Mouse (Mus musculus) kidney, embryonic 14.5 days (tissue): ENCODE measurements at regions not wholly inside any gene's neighbourhood (a gene's known extent, or its start where the extent isn't known, plus 50 kb on each side); places are given as distances from the start of the nearest gene placed in this dataset.

ENCODE experiments used
- ATAC-seq: fragments of 200-750 bp; cut with Nextera tagmentation; 2 replicates; pipeline ENCODE4 v1.8.0; 2017; ENCODE audit warnings: moderate number of reproducible peaks, mild to moderate bottlenecking, moderate TSS enrichment, moderate library complexity; ENCODE audit not compliant: low FRiP score, low TSS enrichment
- H3K27ac ChIP-seq: fragments of 300-500 bp; sonication (generic); 2 replicates; pipeline ENCODE4 v1.5.1; 2014; ENCODE audit warnings: low read depth, mild to moderate bottlenecking, low read length, moderate library complexity, mixed read lengths
- H3K27me3 ChIP-seq: fragments of 300-500 bp; sonication (generic); 2 replicates; pipeline ENCODE4 v1.6.1; 2014; ENCODE audit warnings: mild to moderate bottlenecking, low read length; ENCODE audit not compliant: control insufficient read depth, insufficient read depth
- H3K36me3 ChIP-seq: fragments of 300-500 bp; sonication (generic); 2 replicates; pipeline ENCODE4 v1.6.1; 2014; ENCODE audit warnings: low read length, mixed read lengths; ENCODE audit not compliant: control insufficient read depth, insufficient read depth
- H3K4me1 ChIP-seq: fragments of 300-500 bp; sonication (generic); 2 replicates; pipeline ENCODE4 v1.6.1; 2014; ENCODE audit warnings: low read length, mixed read lengths; ENCODE audit not compliant: control insufficient read depth, insufficient read depth
- H3K4me2 ChIP-seq: fragments of 300-500 bp; sonication (generic); replicated peaks from 2 replicates; pipeline ENCODE4 v1.6.1; 2014; ENCODE audit warnings: low read depth, mild to moderate bottlenecking, low read length
- H3K4me3 ChIP-seq: fragments of 300-500 bp; sonication (generic); 2 replicates; pipeline ENCODE4 v1.5.1; 2014; ENCODE audit warnings: mild to moderate bottlenecking, low read length
- H3K9ac ChIP-seq: fragments of 300-500 bp; sonication (generic); 2 replicates; pipeline ENCODE4 v1.6.1; 2014; ENCODE audit warnings: low read depth, mild to moderate bottlenecking, low read length, moderate library complexity
- H3K9me3 ChIP-seq: fragments of 300-500 bp; sonication (generic); 2 replicates; pipeline ENCODE4 v1.6.1; 2016; ENCODE audit warnings: low read length; ENCODE audit not compliant: control insufficient read depth
- WGBS: fragments of 180-500 bp; shearing (Covaris S2); extraction: QIAGEN DNeasy Blood & Tissue Kit; methylation state at CpG from one replicate; pipeline ENCODE4 v1.1.7; 2014; 5-methylcytosine and 5-hydroxymethylcytosine counted together

DNA sequence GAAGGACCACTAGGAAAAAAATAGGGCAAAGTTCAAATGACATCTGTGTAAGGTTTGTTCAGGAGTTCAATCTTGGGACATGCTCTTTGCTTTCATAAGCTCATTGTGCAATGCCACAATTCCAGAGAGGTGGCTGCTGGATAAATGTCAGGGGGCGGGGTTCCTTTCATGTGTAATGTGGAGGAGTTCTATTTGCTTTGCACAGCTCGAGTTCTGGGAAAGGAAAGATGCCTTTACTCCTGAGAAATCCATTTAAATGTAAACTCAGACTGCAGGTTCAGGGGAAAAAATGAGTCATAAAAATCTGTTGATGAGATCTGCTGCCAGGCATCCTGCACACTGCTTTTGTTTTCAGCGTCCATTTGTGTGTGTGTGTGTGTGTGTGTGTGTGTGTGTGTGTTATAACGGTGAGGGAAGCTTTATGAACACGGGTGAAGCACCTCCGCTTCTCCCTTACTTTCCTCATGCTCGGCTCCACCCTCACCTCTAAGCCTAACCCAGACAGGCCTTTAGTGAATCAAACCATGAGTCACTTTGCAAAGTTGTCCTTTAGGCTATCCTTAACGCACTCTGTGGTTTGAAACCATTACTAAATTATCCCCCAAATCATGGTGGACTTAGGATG, 99.9 kb upstream of the Acsl4 start:
- H3K4me3 ChIP-seq: no peak overlapping the region
- no peaks in the 10 kb centered on the region for H3K36me3 ChIP-seq
- H3K27me3 ChIP-seq: peaks cover 4% of the 10 kb centered on the region; the same call in 1 of the 2 replicates
- WGBS: 61% methylated on average over 8 of the region's 8 CpGs
- H3K4me1 ChIP-seq: no peaks in the 10 kb centered on the region
- H3K9me3 ChIP-seq: no peaks in the 10 kb centered on the region
- no peak overlapping the region for H3K27ac ChIP-seq
- H3K9ac ChIP-seq: no peak overlapping the region
- H3K4me2 ChIP-seq: no peak overlapping the region
- no peak for ATAC-seq

DNA sequence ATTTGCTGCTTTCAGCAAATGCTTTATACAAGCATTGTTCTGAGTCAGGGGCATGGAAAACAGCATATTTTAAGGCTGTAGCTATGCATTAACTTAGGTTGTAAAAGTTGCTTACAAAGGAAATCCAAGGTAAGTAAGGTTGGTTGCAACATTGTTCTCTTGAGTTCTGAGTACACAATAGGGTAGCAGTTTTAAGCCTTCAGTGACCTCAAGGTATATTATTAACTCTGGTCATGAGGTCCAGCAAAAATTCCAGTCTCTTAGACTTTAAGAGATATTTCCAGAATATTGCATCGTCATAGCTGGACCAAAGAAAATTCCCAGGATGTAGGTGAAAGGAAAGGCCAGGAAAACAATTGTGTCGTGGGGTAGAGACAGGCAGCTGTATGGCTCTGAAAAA, 110.8 kb upstream of the Acsl4 start:
- Histone ChIP-seq H3K4me1 (no peaks in the 10 kb centered on the region), H3K4me2 (no peak overlapping the region), H3K27me3 (no peaks in the 10 kb centered on the region), H3K9ac (no peak overlapping the region), H3K27ac (no peak overlapping the region), H3K36me3 (no peaks in the 10 kb centered on the region), H3K9me3 (no peaks in the 10 kb centered on the region), H3K4me3 (no peak overlapping the region)
- 68% methylated on average over 2 of the region's 2 CpGs for WGBS
- ATAC-seq: no peak

DNA sequence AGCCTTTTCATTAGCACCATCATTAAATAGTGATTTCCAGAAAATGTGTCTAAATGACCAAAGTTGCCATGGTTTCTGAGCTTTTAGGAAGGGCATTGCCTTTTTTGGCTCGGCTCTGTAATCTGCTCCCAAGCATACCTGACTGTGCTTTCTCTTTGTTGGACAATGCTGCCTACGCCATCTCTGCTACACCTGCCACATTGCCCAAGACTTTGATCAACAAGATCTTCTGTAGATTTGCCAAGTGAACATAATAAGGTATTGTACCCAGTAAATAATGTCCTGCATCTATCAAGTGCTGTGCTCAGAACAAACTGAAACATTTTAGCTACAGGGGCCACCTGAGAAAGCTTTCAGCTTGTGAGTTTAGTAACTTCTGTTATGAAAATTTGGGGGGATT, 114.6 kb upstream of the Acsl4 start:
- no peak overlapping the region for H3K27ac ChIP-seq
- H3K4me2 ChIP-seq: no peak overlapping the region
- no peak overlapping the region for H3K9ac ChIP-seq
- H3K27me3 ChIP-seq: no peaks in the 10 kb centered on the region
- ATAC-seq: no peak
- H3K4me3 ChIP-seq: no peak overlapping the region
- no peaks in the 10 kb centered on the region for H3K9me3 ChIP-seq
- 71% methylated on average over 2 of the region's 2 CpGs for WGBS
- H3K4me1 ChIP-seq: no peaks in the 10 kb centered on the region
- no peaks in the 10 kb centered on the region for H3K36me3 ChIP-seq

DNA sequence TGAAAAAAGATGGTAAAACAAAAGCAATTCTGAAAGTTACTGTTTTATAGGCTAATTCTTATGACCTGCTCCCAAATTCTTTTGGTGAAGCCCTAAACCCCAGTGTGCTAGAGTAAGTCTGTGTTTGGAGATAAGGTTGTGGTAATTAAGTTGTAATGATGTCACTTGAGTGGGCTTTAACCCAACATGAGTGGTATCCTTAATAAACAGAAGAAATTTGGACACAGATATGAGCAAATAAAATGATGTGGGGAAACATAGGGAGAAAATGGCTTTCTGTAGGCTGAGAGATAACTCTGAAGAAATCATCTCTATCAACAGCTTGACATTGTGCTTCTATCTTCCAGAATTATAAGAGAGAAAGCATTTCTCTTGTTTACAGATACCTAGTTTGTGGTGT, 117.1 kb upstream of the Acsl4 start:
- Histone ChIP-seq H3K36me3 (no peaks in the 10 kb centered on the region), H3K9me3 (no peaks in the 10 kb centered on the region), H3K4me3 (no peak overlapping the region), H3K9ac (no peak overlapping the region), H3K4me1 (no peaks in the 10 kb centered on the region), H3K27ac (no peak overlapping the region), H3K4me2 (no peak overlapping the region), H3K27me3 (no peaks in the 10 kb centered on the region)
- no peak for ATAC-seq

DNA sequence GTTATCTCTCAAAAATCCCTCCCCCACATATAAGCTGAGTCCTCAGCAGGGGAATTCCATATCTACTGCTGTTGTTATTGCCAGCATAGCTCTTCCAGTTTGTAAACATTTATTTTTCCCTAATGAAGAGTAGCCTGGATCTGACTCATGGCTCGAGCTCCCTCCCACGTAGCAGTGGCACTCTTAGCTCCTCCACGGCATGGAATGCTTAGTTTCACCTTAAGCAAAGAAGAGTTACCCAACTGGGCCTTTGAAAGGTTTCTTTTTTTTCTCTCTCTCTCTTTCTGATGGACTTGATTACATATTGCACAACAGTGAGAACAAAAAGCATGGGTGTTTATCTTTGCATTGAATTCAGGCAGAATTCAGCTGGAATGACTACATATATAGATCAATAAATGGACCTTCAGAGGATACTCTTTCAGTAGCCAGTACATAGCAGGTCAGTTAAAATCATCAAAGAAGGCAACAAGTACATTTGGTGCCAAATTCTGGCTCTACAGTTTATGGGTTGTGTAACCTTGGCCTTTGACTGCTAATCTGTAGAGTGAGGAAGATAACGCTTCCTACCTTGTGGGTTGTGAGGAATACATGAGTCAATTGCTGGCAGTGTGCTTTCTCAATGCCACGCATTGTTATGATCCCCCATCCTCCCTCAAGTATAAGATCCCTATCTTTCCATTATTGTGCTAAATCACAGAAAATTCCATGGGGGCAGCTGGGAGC, 126.2 kb upstream of the Acsl4 start:
- no peaks in the 10 kb centered on the region for H3K4me1 ChIP-seq
- no peak overlapping the region for H3K4me2 ChIP-seq
- H3K9me3 ChIP-seq: no peaks in the 10 kb centered on the region
- 87% methylated on average over 5 of the region's 5 CpGs for WGBS
- ATAC-seq: no peak
- no peak overlapping the region for H3K27ac ChIP-seq
- no peaks in the 10 kb centered on the region for H3K36me3 ChIP-seq
- H3K9ac ChIP-seq: no peak overlapping the region
- no peak overlapping the region for H3K4me3 ChIP-seq
- no peaks in the 10 kb centered on the region for H3K27me3 ChIP-seq

DNA sequence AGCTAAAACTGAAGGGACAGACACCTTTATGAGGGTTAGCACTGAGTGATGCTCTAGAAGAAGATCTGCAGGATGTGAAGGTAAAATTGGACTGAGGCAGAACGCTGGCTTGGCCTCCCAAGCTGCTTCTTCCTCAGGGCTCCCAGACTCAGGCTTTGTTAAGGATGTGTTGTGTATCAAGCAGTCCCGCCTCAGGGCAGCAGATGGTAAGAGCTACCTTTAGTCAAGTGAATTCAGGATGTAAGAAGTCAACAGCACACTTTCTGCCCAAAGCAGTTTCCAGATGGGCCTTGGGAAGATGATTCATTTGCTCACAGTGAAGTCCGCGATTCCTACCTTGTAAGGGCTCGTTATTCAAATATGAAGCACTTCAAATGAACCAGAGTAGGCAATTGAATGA, 126.9 kb upstream of the Acsl4 start:
- 83% methylated on average over 5 of the region's 5 CpGs for WGBS
- H3K36me3 ChIP-seq: no peaks in the 10 kb centered on the region
- no peaks in the 10 kb centered on the region for H3K4me1 ChIP-seq
- H3K9me3 ChIP-seq: no peaks in the 10 kb centered on the region
- no peak overlapping the region for H3K4me3 ChIP-seq
- no peak overlapping the region for H3K9ac ChIP-seq
- H3K4me2 ChIP-seq: no peak overlapping the region
- no peaks in the 10 kb centered on the region for H3K27me3 ChIP-seq
- H3K27ac ChIP-seq: no peak overlapping the region
- ATAC-seq: no peak

DNA sequence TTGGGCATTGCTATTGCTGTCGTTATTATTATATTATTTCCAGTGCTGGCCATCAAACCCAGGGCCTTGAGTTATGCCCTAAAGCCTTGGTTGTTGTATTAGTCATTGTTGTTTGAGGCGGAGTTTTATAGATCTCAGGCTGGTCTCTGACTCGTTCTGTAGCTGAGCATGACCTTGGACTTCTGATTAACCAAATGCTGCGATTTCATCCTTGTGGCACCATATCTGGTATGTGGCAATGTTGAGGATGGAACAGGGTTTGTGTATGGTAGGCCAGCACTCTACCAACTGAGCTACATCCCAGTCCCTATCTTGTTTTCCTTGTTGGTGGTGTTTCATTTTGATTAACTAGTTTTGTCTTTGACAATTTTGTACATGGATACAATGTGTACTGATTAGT, 130.7 kb upstream of the Acsl4 start:
- H3K4me1 ChIP-seq: no peaks in the 10 kb centered on the region

DNA sequence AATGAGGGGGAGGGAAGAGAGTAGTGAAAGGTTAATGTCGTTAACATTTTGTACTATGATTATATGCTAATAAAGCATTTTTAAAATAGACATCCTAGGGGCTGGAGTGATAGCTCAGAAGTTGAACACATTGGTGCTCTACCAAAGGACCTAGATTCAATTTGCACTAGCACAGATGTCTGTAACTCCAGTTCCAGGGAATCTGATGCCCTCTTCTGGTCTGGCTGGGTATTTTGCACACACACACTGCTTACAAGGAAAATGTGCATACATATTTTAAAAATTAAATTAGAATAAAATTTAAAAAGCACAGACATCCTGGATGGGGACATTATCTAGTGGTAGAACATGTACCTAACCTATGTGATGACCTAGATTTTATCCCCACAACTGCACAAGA, 136.6 kb upstream of the Acsl4 start:
- Histone ChIP-seq H3K27me3 (no peaks in the 10 kb centered on the region; the same call in 1 of the 2 replicates), H3K9me3 (no peaks in the 10 kb centered on the region), H3K4me2 (no peak overlapping the region), H3K36me3 (no peaks in the 10 kb centered on the region), H3K4me1 (no peaks in the 10 kb centered on the region), H3K4me3 (no peak overlapping the region), H3K9ac (no peak overlapping the region), H3K27ac (no peak overlapping the region)
- 50% methylated on average over 1 of the region's 1 CpGs for WGBS
- no peak for ATAC-seq

More for the DNA sequence above, 130.7 kb upstream of the Acsl4 start:
- Histone ChIP-seq H3K4me3 (no peak overlapping the region), H3K9me3 (no peaks in the 10 kb centered on the region), H3K4me2 (no peak overlapping the region), H3K9ac (no peak overlapping the region), H3K27me3 (no peaks in the 10 kb centered on the region), H3K36me3 (no peaks in the 10 kb centered on the region), H3K27ac (no peak overlapping the region)
- no peak for ATAC-seq
- 75% methylated on average over 4 of the region's 4 CpGs for WGBS

DNA sequence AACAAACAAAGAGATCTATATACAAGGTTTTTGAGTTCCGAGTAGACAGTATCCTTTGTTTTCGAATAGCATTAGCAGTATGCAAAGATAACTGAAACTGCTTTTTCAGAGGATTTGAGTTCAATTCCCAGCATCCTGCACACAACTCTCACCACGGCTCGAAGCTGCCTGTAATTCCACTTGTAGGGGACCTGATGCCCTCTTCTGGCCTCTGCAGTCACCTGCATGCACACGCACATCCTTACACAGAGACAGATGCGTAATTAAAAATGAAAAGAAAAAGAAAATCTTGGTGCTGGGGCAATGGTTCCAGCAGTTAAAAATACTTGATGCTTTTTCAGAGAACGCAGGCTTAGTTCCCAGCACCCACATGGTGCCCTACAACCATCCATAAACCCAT, 139.6 kb upstream of the Acsl4 start:
- H3K9me3 ChIP-seq: no peaks in the 10 kb centered on the region
- no peak for ATAC-seq
- no peak overlapping the region for H3K4me3 ChIP-seq
- no peaks in the 10 kb centered on the region for H3K36me3 ChIP-seq
- H3K9ac ChIP-seq: no peak overlapping the region
- H3K27ac ChIP-seq: no peak overlapping the region
- H3K4me1 ChIP-seq: no peaks in the 10 kb centered on the region
- no peak overlapping the region for H3K4me2 ChIP-seq
- H3K27me3 ChIP-seq: no peaks in the 10 kb centered on the region; the same call in 1 of the 2 replicates
- WGBS: 73% methylated on average over 7 of the region's 7 CpGs
